Mouse (Mus musculus) erythroblast, embryonic 14.5 days (primary cell): ENCODE data around the gene Aagab. TPM values are rescaled to one million over a fixed set of nuclear protein-coding genes. Genes with fewer than 3 reads are reported as not detected.

Experiments used
- H3K27me3 ChIP-seq: 2 replicates; pipeline ENCODE4 v1.6.1; 2012; ENCODE audit warnings: inconsistent platforms; ENCODE audit not compliant: control insufficient read depth
- H3K36me3 ChIP-seq: 2 replicates; pipeline ENCODE4 v1.6.1; 2012; ENCODE audit warnings: mild to moderate bottlenecking, inconsistent platforms; ENCODE audit not compliant: control insufficient read depth
- H3K4me1 ChIP-seq: 2 replicates; pipeline ENCODE4 v1.6.1; 2012; ENCODE audit warnings: inconsistent platforms; ENCODE audit not compliant: control insufficient read depth
- H3K4me3 ChIP-seq: replicated peaks from 2 replicates; pipeline ENCODE3; 2012; ENCODE audit warnings: moderate library complexity, mild to moderate bottlenecking, inconsistent platforms
- H3K9me3 ChIP-seq: 2 replicates; pipeline ENCODE4 v1.6.1; 2012; ENCODE audit warnings: low read length, inconsistent platforms, mixed read lengths; ENCODE audit not compliant: control insufficient read depth
- GATA1 ChIP-seq: IDR thresholded peaks from 2 replicates; pipeline ENCODE4 v1.6.1; 2012; ENCODE audit warnings: low read length, inconsistent platforms, mixed read lengths
- TAL1 ChIP-seq: IDR thresholded peaks from 3 replicates; pipeline ENCODE4 v1.6.1; 2012; ENCODE audit warnings: low read length, inconsistent platforms, mixed read lengths
- polyA plus RNA-seq: library from polyadenylated mRNA; stranded (reverse); fragments of >175 nt; gene quantifications from 2 replicates; pipeline ENCODE4 v1.2.3, GENCODE M21; 2012

Gene Aagab
- polyA plus RNA-seq = 0.41 and 0.54 TPM in 2 replicates

DNA sequence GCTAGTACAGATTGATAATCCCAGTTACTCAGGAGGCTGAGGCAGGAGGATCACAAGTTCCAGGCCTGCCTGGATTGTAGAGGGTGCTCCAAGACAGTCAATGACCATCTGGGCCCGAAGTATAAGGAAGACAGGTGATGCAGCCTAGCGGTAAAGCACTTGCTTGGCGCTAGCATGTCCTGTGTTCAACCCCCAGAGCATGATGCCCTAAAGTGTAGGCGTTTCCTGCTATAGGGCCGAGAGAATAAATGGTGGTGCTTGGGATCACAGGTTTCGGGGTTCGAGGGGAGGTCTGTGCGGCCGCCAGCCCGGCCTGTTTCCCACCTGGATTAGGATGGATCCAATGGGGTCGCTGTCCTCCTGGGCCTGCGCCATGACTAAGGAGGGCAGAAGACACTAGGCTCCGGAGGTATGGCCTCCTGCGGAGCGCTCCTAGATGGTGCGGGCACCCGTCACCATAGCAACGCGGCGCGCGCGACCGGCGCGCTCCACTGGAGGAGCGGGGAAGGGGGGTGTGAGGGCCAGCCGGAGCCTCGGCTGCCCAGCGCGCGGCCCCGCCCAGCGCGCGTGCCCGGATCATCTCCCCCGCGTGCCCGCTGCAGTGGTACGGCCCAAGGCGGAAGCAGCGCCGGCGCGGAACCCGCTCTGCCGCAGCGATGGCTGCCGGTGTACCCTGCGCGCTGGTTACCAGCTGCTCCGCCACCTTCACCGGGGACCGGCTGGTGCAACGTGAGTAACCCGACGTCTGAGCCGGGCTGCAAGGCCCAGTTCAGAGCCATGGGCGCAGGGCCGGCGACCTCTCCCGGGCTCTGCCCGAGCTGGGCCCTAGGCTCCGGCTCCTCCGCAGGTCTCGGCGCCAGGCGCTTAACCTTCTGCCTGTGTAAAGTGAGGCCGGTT, at the start of gene Aagab, which contains the start of gene Iqch:
Aagab (plus strand) TSS at position 618 of the 897 bp plus-strand sequence.
Iqch (minus strand) TSS at position 451 of the 897 bp plus-strand sequence.
- peaks cover 5% of the 10 kb centered on the region for H3K36me3 ChIP-seq
- peaks cover 32% of the 10 kb centered on the region for H3K4me1 ChIP-seq
- no peak for TF ChIP-seq TAL1
- no peak for TF ChIP-seq GATA1
- H3K9me3 ChIP-seq = no peaks in the 10 kb centered on the region
- H3K4me3 ChIP-seq = peak within 1 kb of the TSS; percentile 95
- peaks cover 3% of the 10 kb centered on the region; the same call in 1 of the 2 replicates for H3K27me3 ChIP-seq

DNA sequence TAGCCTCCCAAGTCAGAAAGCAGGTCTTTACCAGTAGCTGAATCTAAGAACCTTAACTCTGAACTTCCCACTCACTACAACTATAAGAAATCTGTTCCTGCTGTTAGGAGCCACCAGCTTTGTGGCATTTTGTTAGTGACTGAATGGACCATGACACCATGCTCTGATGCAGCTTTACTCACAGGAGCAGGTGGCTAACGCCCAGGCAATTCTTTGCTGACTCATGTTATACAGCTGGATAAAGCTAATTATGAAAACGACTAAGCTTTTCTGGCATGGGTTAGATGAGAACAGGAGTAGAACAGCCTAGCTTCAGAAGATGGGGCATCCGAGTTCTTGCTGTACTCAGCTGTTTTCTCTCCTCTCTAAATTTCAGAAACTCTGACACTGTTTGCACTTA, 48.8 kb upstream of the Aagab start:
- Histone ChIP-seq H3K4me1 (no peaks in the 10 kb centered on the region), H3K9me3 (no peaks in the 10 kb centered on the region), H3K4me3 (no peak overlapping the region), H3K27me3 (no peaks in the 10 kb centered on the region), H3K36me3 (no peaks in the 10 kb centered on the region)
- TF ChIP-seq TAL1 (no peak), GATA1 (no peak)

DNA sequence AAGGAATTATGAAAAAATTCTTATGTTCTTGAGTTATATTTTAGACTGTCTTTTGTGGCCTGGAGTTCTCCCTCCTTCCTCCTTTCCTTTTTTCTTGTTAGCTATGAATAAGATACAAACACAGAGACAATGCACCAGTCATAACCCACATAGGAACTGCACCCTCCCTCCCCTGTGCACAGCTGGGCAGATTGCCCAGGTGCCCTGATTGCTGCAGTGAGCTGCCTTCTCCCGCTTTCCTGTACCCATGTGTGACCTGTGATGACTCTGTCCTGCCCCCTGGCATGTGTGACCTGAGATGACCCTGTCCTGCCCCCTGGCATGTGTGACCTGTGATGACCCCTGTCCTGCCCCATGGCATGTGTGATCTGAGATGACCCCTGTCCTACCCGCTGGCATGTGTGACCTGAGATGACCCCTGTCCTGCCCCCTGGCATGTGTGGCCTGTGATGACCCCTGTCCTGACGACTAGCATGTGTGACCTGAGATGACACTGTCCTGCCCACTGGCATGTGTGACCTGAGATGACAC, 46.9 kb upstream of the Aagab start:
- Histone ChIP-seq H3K9me3 (no peaks in the 10 kb centered on the region), H3K27me3 (no peaks in the 10 kb centered on the region), H3K4me1 (no peaks in the 10 kb centered on the region), H3K36me3 (no peaks in the 10 kb centered on the region), H3K4me3 (no peak overlapping the region)
- TF ChIP-seq TAL1 = no peak
- TF ChIP-seq GATA1 = no peak

DNA sequence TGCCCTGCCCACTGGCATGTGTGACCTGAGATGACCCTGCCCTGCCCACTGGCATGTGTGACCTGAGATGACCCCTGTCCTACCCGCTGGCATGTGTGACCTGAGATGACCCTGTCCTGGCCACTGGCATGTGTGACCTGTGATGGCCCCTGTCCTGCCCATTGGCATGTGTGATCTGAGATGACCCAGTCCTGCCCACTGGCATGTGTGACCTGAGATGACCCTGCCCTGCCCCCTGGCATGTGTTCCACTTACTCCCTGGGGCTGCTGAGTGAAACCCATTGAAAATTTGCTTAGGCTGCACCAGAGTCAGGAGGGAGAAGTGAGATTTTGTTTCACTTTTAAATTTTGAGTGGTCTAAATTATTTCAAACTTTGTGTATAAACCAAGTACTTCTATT, 46.1 kb upstream of the Aagab start:
- no peaks in the 10 kb centered on the region for H3K9me3 ChIP-seq
- no peaks in the 10 kb centered on the region for H3K27me3 ChIP-seq
- no peaks in the 10 kb centered on the region for H3K36me3 ChIP-seq
- H3K4me1 ChIP-seq = no peaks in the 10 kb centered on the region
- no peak for TF ChIP-seq TAL1
- no peak for TF ChIP-seq GATA1
- H3K4me3 ChIP-seq = no peak overlapping the region

DNA sequence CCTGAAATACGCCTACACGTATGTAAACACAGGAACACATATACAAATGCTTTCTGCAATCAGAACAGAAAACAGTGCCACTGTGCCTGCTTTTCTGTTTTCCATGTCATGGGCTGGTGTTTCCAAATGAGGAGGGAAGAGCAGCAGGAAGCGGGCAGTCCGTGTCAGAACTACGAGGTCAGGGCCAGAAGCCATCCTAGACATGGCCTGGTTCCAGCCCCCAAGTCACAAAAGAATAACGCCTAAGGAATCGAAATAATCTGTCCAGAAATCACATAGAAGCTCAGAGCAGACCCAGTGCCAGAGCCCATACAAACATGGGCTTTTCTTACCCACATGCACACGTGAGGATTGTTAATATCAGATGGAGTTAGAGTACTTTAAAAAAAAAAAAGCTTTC, 45.5 kb upstream of the Aagab start:
- Histone ChIP-seq H3K36me3 (no peaks in the 10 kb centered on the region), H3K27me3 (no peaks in the 10 kb centered on the region), H3K9me3 (no peaks in the 10 kb centered on the region), H3K4me3 (no peak overlapping the region), H3K4me1 (no peaks in the 10 kb centered on the region)
- TF ChIP-seq GATA1 (no peak), TAL1 (no peak)

DNA sequence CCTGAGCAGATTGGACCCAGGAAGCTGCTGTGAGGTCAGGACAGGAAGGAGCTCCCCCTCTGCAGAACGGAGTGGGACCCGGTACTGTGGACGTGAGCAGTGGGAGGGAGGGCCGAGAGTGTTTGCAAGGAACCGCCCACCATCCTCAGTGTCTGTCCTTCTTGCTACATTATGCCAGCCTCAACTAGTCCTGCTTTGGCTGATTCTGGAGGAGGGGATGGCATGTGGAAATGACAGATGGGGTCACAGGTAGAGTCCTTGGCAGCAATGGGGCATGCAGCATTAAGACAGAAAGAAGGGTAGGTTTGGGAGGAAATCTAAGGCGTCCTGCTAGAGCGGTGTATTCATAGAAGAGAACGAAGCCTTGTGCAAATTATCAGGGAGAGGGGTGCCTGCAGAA, 40.5 kb upstream of the Aagab start:
- Histone ChIP-seq H3K4me3 (no peak overlapping the region), H3K4me1 (no peaks in the 10 kb centered on the region)

DNA sequence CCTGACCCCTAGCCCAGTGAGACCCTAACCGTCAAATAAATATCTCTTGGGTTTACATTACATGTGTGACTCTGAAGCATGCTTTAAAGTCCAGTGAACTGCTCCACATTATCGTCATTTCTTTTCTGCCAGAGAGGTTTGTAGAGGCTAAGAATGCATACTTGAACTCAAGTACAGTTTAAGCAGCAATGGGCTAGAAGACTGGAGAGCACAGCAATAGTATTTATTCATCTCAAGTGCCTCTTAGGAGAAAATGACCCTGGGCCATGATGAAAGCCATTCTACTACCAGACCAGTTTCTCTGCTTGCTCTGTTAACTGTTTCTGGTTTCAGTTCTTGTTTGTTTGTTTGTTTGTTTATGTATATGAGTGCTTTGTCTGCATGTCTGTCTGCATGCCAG, 39.0 kb upstream of the Aagab start:
- TF ChIP-seq GATA1 (no peak), TAL1 (no peak)
- Histone ChIP-seq H3K4me3 (no peak overlapping the region), H3K4me1 (no peaks in the 10 kb centered on the region), H3K27me3 (no peaks in the 10 kb centered on the region), H3K9me3 (no peaks in the 10 kb centered on the region), H3K36me3 (no peaks in the 10 kb centered on the region)

More for the DNA sequence above, 40.5 kb upstream of the Aagab start:
- TF ChIP-seq GATA1 (no peak), TAL1 (no peak)
- Histone ChIP-seq H3K9me3 (no peaks in the 10 kb centered on the region), H3K36me3 (no peaks in the 10 kb centered on the region), H3K27me3 (no peaks in the 10 kb centered on the region)

DNA sequence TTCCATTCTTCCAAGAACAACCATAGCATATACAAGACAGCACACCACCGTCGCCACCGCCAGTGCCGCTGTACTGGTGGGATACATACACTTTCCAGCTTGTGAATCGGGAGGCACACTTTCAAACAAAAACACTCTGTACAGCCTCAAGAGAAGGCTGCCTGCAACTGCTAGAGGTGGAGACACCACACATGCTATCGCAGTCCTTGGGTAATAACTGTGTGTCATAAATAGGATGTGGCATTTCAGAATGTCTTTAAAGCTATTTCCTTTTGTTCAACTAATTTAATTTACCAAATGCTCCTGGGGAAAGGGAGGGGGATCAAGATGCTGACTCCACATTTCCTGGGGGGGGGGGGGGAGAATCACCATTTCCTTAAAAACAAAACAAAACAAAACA, 34.1 kb upstream of the Aagab start:
- TF ChIP-seq TAL1 (no peak), GATA1 (no peak)
- Histone ChIP-seq H3K9me3 (no peaks in the 10 kb centered on the region), H3K4me3 (no peak overlapping the region)

DNA sequence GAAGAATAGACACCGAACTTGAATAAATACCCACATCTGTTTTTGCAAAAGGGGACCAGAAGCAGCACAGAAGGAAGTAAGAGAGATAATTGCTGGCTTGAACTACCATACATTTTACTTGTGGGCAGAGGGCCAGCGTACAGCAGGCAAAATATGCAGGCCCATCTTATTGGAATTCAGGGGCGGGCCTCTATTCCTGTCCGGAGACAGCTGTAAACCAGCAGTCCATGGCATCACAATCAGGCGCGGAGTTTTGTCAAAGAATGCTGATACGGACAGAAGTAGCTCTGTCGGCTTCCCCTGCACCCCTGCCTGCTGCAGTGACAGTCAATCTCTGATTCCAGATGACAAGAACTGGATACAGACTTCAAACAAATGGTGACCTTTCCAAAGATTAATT, 33.7 kb upstream of the Aagab start:
- H3K4me1 ChIP-seq = no peaks in the 10 kb centered on the region
- no peaks in the 10 kb centered on the region for H3K36me3 ChIP-seq
- H3K4me3 ChIP-seq = no peak overlapping the region
- TF ChIP-seq GATA1 (no peak), TAL1 (no peak)
- no peaks in the 10 kb centered on the region for H3K9me3 ChIP-seq
- H3K27me3 ChIP-seq = no peaks in the 10 kb centered on the region

More for the DNA sequence above, 34.1 kb upstream of the Aagab start:
- H3K36me3 ChIP-seq = no peaks in the 10 kb centered on the region
- no peaks in the 10 kb centered on the region for H3K27me3 ChIP-seq
- no peaks in the 10 kb centered on the region for H3K4me1 ChIP-seq
